Mouse (Mus musculus) stomach, embryonic 15.5 days (tissue): ENCODE data around the gene Heatr4. TPM values are rescaled to one million over a fixed set of nuclear protein-coding genes. Genes with fewer than 3 reads are reported as not detected.
A peak's percentile ranks its signal among the peaks of the same experiment; 100 is the strongest.

Experiments used
- ATAC-seq: fragments of 200-750 bp; cut with Nextera tagmentation; 2 replicates; pipeline ENCODE4 v1.8.0; 2017; ENCODE audit warnings: low read depth, moderate number of reproducible peaks, moderate TSS enrichment; ENCODE audit not compliant: insufficient read depth, low FRiP score
- H3K27ac ChIP-seq: fragments of 300-500 bp; sonication (generic); 2 replicates; pipeline ENCODE4 v1.5.1; 2015; ENCODE audit warnings: mild to moderate bottlenecking, inconsistent platforms
- H3K27me3 ChIP-seq: fragments of 300-500 bp; sonication (generic); replicated peaks from 2 replicates; pipeline ENCODE4 v1.6.1; 2015; ENCODE audit warnings: inconsistent platforms
- H3K36me3 ChIP-seq: fragments of 300-500 bp; sonication (generic); 2 replicates; pipeline ENCODE4 v1.6.1; 2015; ENCODE audit warnings: inconsistent platforms
- H3K4me1 ChIP-seq: fragments of 300-500 bp; sonication (generic); 2 replicates; pipeline ENCODE4 v1.6.1; 2015; ENCODE audit warnings: inconsistent platforms
- H3K4me2 ChIP-seq: fragments of 300-500 bp; sonication (generic); 2 replicates; pipeline ENCODE4 v1.6.1; 2015; ENCODE audit warnings: mild to moderate bottlenecking, inconsistent platforms
- H3K4me3 ChIP-seq: fragments of 300-500 bp; sonication (generic); replicated peaks from 2 replicates; pipeline ENCODE4 v1.5.1; 2015; ENCODE audit warnings: inconsistent platforms
- H3K9ac ChIP-seq: fragments of 300-500 bp; sonication (generic); 2 replicates; pipeline ENCODE4 v1.6.1; 2015; ENCODE audit warnings: inconsistent platforms
- H3K9me3 ChIP-seq: fragments of 300-500 bp; sonication (generic); 2 replicates; pipeline ENCODE4 v1.6.1; 2016; ENCODE audit warnings: inconsistent platforms
- WGBS: fragments of 180-500 bp; shearing (Covaris S2); methylation state at CpG from one replicate; pipeline ENCODE4 v1.1.7; 2015; 5-methylcytosine and 5-hydroxymethylcytosine counted together
- polyA plus RNA-seq: library from polyadenylated mRNA; unstranded; fragments of >200 nt; fragmentation: Nextera tagmentation; extraction: Ambion mirVana; gene quantifications from 2 replicates; pipeline ENCODE4 v1.2.1, GENCODE M21; 2015

The Heatr4 gene
- polyA plus RNA-seq, 1 experiment from 2014 or later, result 0.04 TPM

DNA sequence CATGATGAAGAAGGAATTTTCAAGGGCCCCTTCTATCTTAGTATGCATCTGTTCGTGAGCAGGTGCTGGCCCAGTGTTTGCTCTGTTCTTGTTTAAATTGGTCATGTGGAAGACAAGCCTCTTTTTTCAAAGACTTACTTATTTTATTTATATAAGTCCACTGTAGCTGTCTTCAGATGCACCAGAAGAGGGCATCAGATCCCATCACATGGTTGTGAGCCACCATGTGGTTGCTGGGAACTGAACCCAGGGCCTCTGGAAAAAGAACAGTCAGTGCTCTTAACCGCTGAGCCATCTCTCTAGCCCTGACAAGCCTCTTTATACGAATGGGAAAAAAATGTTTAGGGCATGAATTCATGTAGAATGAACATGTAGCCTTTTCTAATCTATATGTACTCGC, 4.7 kb upstream of the Heatr4 start:
- no peak overlapping the region for H3K4me3 ChIP-seq
- no peak for ATAC-seq
- no peaks in the 10 kb centered on the region for H3K27me3 ChIP-seq
- no peak overlapping the region for H3K9ac ChIP-seq
- H3K27ac ChIP-seq, result no peak overlapping the region
- H3K9me3 ChIP-seq, result no peaks in the 10 kb centered on the region
- H3K4me1 ChIP-seq, result 0 out of 2 replicates have a peak, but pooled peaks cover 3% of the 10 kb centered on the region
- no peak overlapping the region for H3K4me2 ChIP-seq
- 90% methylated on average over 4 of the region's 4 CpGs for WGBS
- 0 out of 2 replicates have a peak, but pooled peaks cover 5% of the 10 kb centered on the region for H3K36me3 ChIP-seq

- peak overlapping the region; percentile 46; the same call in 1 of the 2 replicates for H3K9ac ChIP-seq
- no peaks in the 10 kb centered on the region for H3K27me3 ChIP-seq
- ATAC-seq, result no peak
- H3K4me2 ChIP-seq, result peak overlapping the region; percentile 61
- peak overlapping the region; percentile 65 for H3K4me3 ChIP-seq
- 0 out of 2 replicates have a peak, but pooled peaks cover 3% of the 10 kb centered on the region for H3K36me3 ChIP-seq
- 0 out of 2 replicates have a peak, but pooled peaks cover 3% of the 10 kb centered on the region for H3K4me1 ChIP-seq
- H3K9me3 ChIP-seq, result no peaks in the 10 kb centered on the region
- WGBS, result 67% methylated on average over 4 of the region's 4 CpGs
- H3K27ac ChIP-seq, result peak overlapping the region; percentile 91
These were observed 3.8 kb upstream of the Heatr4 start for GRCm38 (mm10) chr12:83988483-83988882.

DNA sequence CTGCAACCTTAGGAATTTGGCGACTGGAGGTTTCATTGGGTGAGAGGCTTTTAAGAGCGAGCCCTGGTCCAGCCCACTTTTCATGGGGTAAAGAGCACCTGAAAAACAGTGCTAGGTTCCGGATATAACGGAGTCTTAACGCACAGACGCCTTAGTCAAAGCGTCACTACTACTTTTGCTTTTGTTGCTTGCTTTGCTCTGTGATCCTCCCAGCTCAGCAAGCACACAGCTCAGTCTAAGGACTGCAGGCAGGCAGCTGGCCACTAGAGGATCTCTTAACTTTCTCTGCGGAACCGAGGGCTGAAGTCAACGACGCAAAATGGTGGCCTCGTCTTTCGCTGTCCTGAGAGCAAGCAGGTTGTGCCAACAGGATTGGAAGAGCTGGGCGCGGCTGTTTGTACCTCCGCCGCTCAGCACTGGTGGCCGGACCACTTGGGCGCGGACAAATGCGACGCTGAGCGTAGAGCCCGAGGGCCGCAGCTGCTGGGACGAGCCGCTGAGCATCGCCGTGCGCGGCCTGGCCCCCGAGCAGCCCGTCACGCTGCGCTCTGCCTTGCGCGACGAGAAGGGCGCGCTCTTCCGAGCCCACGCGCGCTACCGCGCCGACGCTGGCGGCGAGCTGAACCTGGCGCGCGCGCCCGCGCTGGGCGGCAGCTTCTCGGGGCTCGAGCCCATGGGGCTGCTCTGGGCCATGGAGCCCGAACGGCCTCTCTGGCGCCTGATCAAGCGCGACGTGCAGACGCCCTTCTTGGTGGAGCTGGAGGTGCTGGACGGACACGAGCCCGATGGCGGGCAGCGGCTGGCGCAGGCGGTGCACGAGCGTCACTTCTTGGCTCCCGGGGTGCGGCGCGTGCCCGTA, 3.2 kb upstream of the Heatr4 start, which contains the start of gene Acot2:
Acot2 (plus strand) TSS at position 279 of the 859 bp plus-strand sequence.
- peak within 1 kb of the TSS; percentile 91 for H3K27ac ChIP-seq
- 0 out of 2 replicates have a peak, but pooled peaks cover 3% of the 10 kb centered on the region for H3K4me1 ChIP-seq
- H3K27me3 ChIP-seq, result no peaks in the 10 kb centered on the region
- peak within 1 kb of the TSS; percentile 46; the same call in 1 of the 2 replicates for H3K9ac ChIP-seq
- no peaks in the 10 kb centered on the region for H3K36me3 ChIP-seq
- peak within 1 kb of the TSS; percentile 61 for H3K4me2 ChIP-seq
- ATAC-seq, result peak; percentile 84
- H3K9me3 ChIP-seq, result no peaks in the 10 kb centered on the region
- H3K4me3 ChIP-seq, result peak within 1 kb of the TSS; percentile 65
- under 1% methylated on average over 80 of the region's 80 CpGs for WGBS

GRCm38 (mm10) chr12:83987242-83987582, 2.6 kb upstream of the Heatr4 start:
- Histone ChIP-seq H3K36me3 (no peaks in the 10 kb centered on the region), H3K4me2 (peak overlapping the region; percentile 61), H3K4me3 (peak overlapping the region; percentile 65), H3K27ac (peak overlapping the region; percentile 91), H3K27me3 (no peaks in the 10 kb centered on the region), H3K9ac (no peak overlapping the region), H3K9me3 (no peaks in the 10 kb centered on the region), H3K4me1 (0 out of 2 replicates have a peak, but pooled peaks cover 3% of the 10 kb centered on the region)
- ATAC-seq, result no peak
- 14% methylated on average over 8 of the region's 8 CpGs for WGBS

DNA sequence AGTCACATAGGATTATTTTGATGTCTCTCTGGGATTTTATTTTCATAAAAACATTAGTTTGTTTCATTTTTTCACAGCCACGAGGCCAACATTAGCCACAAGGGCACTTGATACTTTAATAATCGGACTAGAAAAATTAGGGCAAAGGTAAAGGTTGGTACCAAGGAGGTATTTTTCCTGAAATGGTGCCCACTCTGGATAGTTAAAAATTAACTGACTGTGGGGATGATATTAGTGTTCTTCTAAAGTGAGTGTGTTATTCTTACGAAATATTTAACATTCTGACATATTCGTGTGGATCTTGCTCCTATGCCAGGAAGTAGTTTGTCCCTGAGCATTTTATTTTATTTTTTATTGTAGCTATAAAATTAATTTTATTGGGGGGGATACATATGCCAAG, 3.0 kb downstream of the Heatr4 start:
- Histone ChIP-seq H3K36me3 (no peaks in the 10 kb centered on the region), H3K27ac (no peak overlapping the region), H3K9ac (no peak overlapping the region), H3K4me1 (0 out of 2 replicates have a peak, but pooled peaks cover under 1% of the 10 kb centered on the region), H3K9me3 (no peaks in the 10 kb centered on the region), H3K27me3 (no peaks in the 10 kb centered on the region), H3K4me3 (no peak overlapping the region), H3K4me2 (no peak overlapping the region)
- WGBS, result 79% methylated on average over 4 of the region's 4 CpGs
- ATAC-seq, result no peak

DNA sequence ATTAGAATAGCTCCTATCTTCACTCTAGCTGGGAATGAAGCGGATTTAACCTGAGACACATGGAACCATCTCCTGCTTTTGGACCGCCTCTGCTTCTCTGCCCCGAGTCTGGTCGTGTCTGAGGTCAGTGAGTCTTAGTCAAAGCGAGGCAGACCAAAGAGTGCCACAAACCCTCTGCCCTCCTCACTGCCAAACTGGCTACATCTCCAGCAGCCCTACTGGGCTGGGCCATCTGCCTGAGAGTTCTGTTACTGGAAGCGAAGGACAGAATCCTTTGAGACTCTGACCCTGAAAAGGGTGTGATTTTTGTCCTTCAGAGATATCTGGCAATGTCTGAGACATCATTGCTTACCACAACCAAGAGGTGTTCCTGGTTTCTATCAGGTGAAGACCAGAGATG, 5.8 kb downstream of the Heatr4 start:
- H3K4me3 ChIP-seq, result no peak overlapping the region
- H3K36me3 ChIP-seq, result no peaks in the 10 kb centered on the region
- no peak for ATAC-seq
- H3K4me1 ChIP-seq, result no peaks in the 10 kb centered on the region
- no peaks in the 10 kb centered on the region for H3K27me3 ChIP-seq
- H3K27ac ChIP-seq, result no peak overlapping the region
- no peak overlapping the region for H3K9ac ChIP-seq
- H3K4me2 ChIP-seq, result no peak overlapping the region
- 86% methylated on average over 6 of the region's 6 CpGs for WGBS
- no peaks in the 10 kb centered on the region; the same call in 1 of the 2 replicates for H3K9me3 ChIP-seq

DNA sequence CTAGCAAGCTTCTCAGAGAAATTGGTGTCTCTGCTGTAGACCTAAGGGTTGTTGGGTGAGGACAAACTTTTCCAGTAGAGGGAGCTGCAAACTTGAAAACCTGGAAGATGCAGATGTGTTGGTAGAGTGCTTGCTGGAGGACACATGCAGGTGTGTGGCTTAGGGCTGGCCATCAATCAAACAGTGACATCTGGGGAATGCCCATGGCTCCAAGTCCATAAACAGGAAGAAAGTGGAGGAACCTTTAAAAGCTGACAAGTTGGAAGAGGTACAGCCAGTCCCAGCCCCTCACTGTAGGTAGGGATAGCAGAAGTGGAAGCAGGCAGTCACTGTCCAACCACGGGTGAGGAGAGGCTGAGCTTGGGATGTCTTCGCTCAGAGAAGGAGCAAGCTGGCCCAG, 12.5 kb downstream of the Heatr4 start:
- no peaks in the 10 kb centered on the region; the same call in 1 of the 2 replicates for H3K9me3 ChIP-seq
- ATAC-seq, result no peak; the same call in 1 of the 2 replicates
- WGBS, result 55% methylated on average over 2 of the region's 2 CpGs

GRCm38 (mm10) chr12:83965235-83965634, 19.4 kb downstream of the Heatr4 start:
- no peak for ATAC-seq
- Histone ChIP-seq H3K9me3 (no peaks in the 10 kb centered on the region), H3K4me1 (no peaks in the 10 kb centered on the region), H3K27ac (no peak overlapping the region), H3K4me2 (no peak overlapping the region), H3K27me3 (no peaks in the 10 kb centered on the region), H3K4me3 (no peak overlapping the region), H3K9ac (no peak overlapping the region), H3K36me3 (no peaks in the 10 kb centered on the region)
- WGBS, result 75% methylated on average over 6 of the region's 7 CpGs

More for the DNA sequence above, 12.5 kb downstream of the Heatr4 start:
- H3K36me3 ChIP-seq, result no peaks in the 10 kb centered on the region
- no peak overlapping the region for H3K4me2 ChIP-seq
- no peak overlapping the region for H3K4me3 ChIP-seq
- H3K27me3 ChIP-seq, result no peaks in the 10 kb centered on the region
- no peak overlapping the region for H3K9ac ChIP-seq
- no peaks in the 10 kb centered on the region for H3K4me1 ChIP-seq
- H3K27ac ChIP-seq, result no peak overlapping the region

GRCm38 (mm10) chr12:83958278-83958677, 26.4 kb downstream of the Heatr4 start:
- WGBS, result 90% methylated on average over 9 of the region's 9 CpGs
- Histone ChIP-seq H3K4me3 (no peak overlapping the region), H3K4me1 (0 out of 2 replicates have a peak, but pooled peaks cover 5% of the 10 kb centered on the region), H3K27ac (no peak overlapping the region), H3K9me3 (no peaks in the 10 kb centered on the region), H3K4me2 (no peak overlapping the region), H3K27me3 (no peaks in the 10 kb centered on the region), H3K36me3 (no peaks in the 10 kb centered on the region), H3K9ac (no peak overlapping the region)
- no peak for ATAC-seq

DNA sequence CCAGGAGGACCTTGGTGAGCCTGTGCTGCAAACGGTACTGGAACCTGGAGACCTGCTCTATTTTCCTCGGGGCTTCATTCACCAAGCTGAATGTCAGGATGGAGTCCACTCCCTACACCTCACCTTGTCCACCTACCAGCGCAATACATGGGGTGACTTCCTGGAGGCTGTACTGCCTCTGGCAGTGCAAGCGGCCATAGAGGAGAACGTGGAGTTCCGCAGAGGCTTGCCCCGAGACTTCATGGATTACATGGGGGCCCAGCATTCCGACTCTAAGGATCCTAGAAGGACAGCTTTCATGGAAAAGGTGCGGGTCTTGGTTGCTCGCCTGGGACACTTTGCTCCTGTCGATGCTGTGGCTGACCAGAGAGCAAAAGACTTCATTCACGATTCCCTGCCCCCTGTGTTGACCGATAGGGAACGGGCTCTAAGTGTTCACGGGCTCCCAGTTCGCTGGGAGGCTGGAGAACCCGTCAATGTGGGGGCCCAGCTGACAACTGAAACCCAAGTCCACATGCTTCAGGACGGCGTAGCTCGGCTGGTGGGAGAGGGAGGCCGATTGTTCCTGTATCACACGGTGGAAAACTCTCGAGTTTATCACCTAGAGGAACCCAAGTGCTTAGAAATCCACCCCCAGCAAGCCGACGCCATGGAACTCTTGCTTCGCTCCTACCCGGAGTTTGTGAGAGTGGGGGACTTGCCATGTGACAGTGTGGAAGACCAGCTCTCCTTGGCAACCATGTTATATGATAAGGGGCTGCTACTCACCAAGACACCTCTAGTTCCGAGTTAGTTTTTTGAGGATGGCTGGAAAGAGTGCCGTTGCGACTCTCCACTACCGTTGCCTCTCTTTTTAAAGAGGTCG, 32.7 kb downstream of the Heatr4 start:
- H3K4me3 ChIP-seq, result peak overlapping the region; percentile 97
- H3K4me2 ChIP-seq, result peak overlapping the region; percentile 96
- WGBS, result 54% methylated on average over 32 of the region's 32 CpGs
- no peak for ATAC-seq
- peaks cover 24% of the 10 kb centered on the region for H3K4me1 ChIP-seq
- peak overlapping the region; percentile 86; the same call in 1 of the 2 replicates for H3K27ac ChIP-seq
- no peaks in the 10 kb centered on the region for H3K9me3 ChIP-seq
- H3K36me3 ChIP-seq, result no peaks in the 10 kb centered on the region
- H3K27me3 ChIP-seq, result no peaks in the 10 kb centered on the region
- peak overlapping the region; percentile 82; the same call in 1 of the 2 replicates for H3K9ac ChIP-seq

GRCm38 (mm10) chr12:83950840-83951701, 33.6 kb downstream of the Heatr4 start:
- peak; percentile 36 for ATAC-seq
- Histone ChIP-seq H3K4me3 (peak overlapping the region; percentile 97), H3K4me1 (peaks cover 24% of the 10 kb centered on the region), H3K9me3 (no peaks in the 10 kb centered on the region), H3K27ac (peak overlapping the region; percentile 86), H3K27me3 (no peaks in the 10 kb centered on the region), H3K4me2 (peak overlapping the region; percentile 96), H3K36me3 (no peaks in the 10 kb centered on the region), H3K9ac (peak overlapping the region; percentile 82)
- under 1% methylated on average over 104 of the region's 116 CpGs for WGBS
